Mouse (Mus musculus) G1E-ER4 (cell line): ENCODE results near the gene Tmem59. TPM values are rescaled to one million over a fixed set of nuclear protein-coding genes. Genes with fewer than 3 reads are reported as not detected.

Experiments used
- GATA1 ChIP-seq: IDR thresholded peaks from one replicate; pipeline ENCODE4 v1.8.0; 2012; ENCODE audit warnings: low read length, inconsistent platforms
- polyA plus RNA-seq: library from polyadenylated mRNA; stranded (reverse); fragments of >175 nt; gene quantifications from 2 replicates; pipeline ENCODE4 v1.2.3, GENCODE M21; 2012

Gene Tmem59
- polyA plus RNA-seq, 1 experiment: 158 TPM

GRCm38 (mm10) chr4:107210483-107211097 is 32.4 kb downstream of the Tmem59 start:
- no peak for TF ChIP-seq GATA1

GRCm38 (mm10) chr4:107211465-107211864 is 33.3 kb downstream of the Tmem59 start:
- TF ChIP-seq GATA1: no peak

GRCm38 (mm10) chr4:107211936-107212335 is 33.7 kb downstream of the Tmem59 start:
- TF ChIP-seq GATA1: no peak

GRCm38 (mm10) chr4:107213279-107214011 is 35.2 kb downstream of the Tmem59 start:
- TF ChIP-seq GATA1: no peak

GRCm38 (mm10) chr4:107217574-107217973 is 39.4 kb downstream of the Tmem59 start:
- peak; percentile 37 for TF ChIP-seq GATA1

GRCm38 (mm10) chr4:107221524-107221923 is 43.3 kb downstream of the Tmem59 start:
- TF ChIP-seq GATA1: no peak

GRCm38 (mm10) chr4:107223225-107224204 is 45.3 kb downstream of the Tmem59 start:
- no peak for TF ChIP-seq GATA1

- no peak for TF ChIP-seq GATA1
Measured at GRCm38 (mm10) chr4:107226313-107226712, 48.1 kb downstream of the Tmem59 start.

GRCm38 (mm10) chr4:107232219-107232618 is 54.0 kb downstream of the Tmem59 start:
- TF ChIP-seq GATA1: no peak

- TF ChIP-seq GATA1: no peak
Measured at GRCm38 (mm10) chr4:107238253-107238652, 60.1 kb downstream of the Tmem59 start.

- no peak for TF ChIP-seq GATA1
Measured at GRCm38 (mm10) chr4:107240196-107240595, 62.0 kb downstream of the Tmem59 start.

- TF ChIP-seq GATA1: no peak
Measured at GRCm38 (mm10) chr4:107243365-107244333, 65.5 kb downstream of the Tmem59 start.

GRCm38 (mm10) chr4:107245368-107245767 is 67.2 kb downstream of the Tmem59 start:
- no peak for TF ChIP-seq GATA1

- no peak for TF ChIP-seq GATA1
Measured at GRCm38 (mm10) chr4:107246040-107246439, 67.8 kb downstream of the Tmem59 start.

GRCm38 (mm10) chr4:107247110-107247509 is 68.9 kb downstream of the Tmem59 start:
- TF ChIP-seq GATA1: no peak
